Mouse (Mus musculus): Measurements from ENCODE around the gene Jmjd6.

DNA sequence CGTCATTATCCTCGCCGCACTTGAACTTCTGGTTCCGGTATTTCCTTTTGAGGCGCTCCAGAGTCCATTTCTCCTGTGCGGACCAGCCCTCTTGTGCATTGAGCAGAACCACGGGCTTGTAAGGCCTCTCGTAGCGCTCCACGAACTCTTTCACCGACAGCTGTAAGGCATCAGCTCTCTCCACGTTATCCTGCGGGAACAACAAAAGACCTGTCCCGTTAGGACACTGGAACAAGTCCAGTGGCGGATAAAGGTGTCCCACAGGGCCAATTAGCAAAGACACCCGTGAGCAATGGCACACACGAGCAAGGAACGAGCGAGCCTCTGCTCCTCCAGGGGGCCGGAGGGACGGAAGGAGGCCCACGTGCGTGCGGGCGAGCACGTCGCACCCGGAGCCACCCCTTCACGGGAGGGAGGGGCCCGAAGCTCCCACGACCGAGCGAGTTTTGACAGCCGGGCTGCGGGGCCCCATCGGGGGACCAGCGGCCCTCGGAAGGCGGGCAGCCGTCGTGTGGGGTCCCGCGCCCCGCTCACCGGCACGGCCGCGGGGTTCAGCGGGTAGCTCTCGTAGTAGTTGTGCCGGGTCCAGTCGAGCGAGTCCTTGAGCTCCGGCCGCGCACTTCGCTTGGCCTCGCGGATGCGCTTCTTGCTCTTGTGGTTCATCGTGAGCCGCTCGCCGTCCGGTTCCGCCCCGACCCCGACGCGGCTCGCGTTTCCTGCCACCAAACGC, 553 bp downstream of the Jmjd6 start:
- no peak for TF ChIP-seq CTCF (IDR thresholded peaks at IDR 0.05; ENCODE audit: borderline replicate concordance, extremely low read depth, insufficient read depth, insufficient read length)
- TF ChIP-seq POLR2A (IDR thresholded peaks at IDR 0.05; ENCODE audit: borderline replicate concordance, extremely low read depth, insufficient read depth, insufficient read length, poor library complexity, severe bottlenecking) = peak; percentile 20; the same call in 1 of the 2 replicates
